10 mouse cellular contexts compared by ENCODE assay signal in genomic region chr11:78972811-78973351, GRCm38 (mm10). TPM values are rescaled to one million over a fixed set of nuclear protein-coding genes. Genes with fewer than 3 reads are reported as not detected.
DNase-seq lines count a peak whose midpoint lies in the region; ATAC-seq lines count a peak whose summit lies in the region.
"Had no signal": no experiment of that assay in that cellular context is flagged by ENCODE, and none has a peak within 500 bp of the region (broad histone marks: within the 10 kb centered on the region; RNA-seq: fewer than 3 reads in every experiment).

No protein-coding gene starts in this region.

- H3K4me3 ChIP-seq in liver, embryonic 15.5 days (replicated peaks) = no peak overlapping the region
- H3K4me3 ChIP-seq in liver, embryonic 12.5 days = no peak overlapping the region
- no peak overlapping the region for H3K4me3 ChIP-seq in intestine, embryonic 15.5 days (replicated peaks)
- H3K4me3 ChIP-seq: liver, embryonic 13.5 days had no signal

- H3K4me2 ChIP-seq in liver, embryonic 15.5 days = peak overlapping the region; percentile 10; the same call in 1 of the 2 replicates
- H3K4me2 ChIP-seq in liver, embryonic 12.5 days = no peak overlapping the region
- no peak overlapping the region for H3K4me2 ChIP-seq in intestine, embryonic 15.5 days (replicated peaks)
- H3K4me2 ChIP-seq: liver, embryonic 13.5 days had no signal

- no peak overlapping the region for H3K27ac ChIP-seq in liver, embryonic 15.5 days (replicated peaks)
- H3K27ac ChIP-seq in liver, embryonic 12.5 days = no peak overlapping the region
- H3K27ac ChIP-seq in intestine, embryonic 15.5 days = peak overlapping the region; percentile 66
- H3K27ac ChIP-seq: liver, embryonic 13.5 days had no signal

- ATAC-seq in liver, embryonic 15.5 days (ENCODE audit: insufficient read depth) = no peak
- ATAC-seq in liver, embryonic 12.5 days = no peak
- peak; percentile 31; the same call in 1 of the 2 replicates for ATAC-seq in common myeloid progenitor, adult 5-6 weeks (replicated peaks; ENCODE audit: low read depth, poor library complexity, severe bottlenecking)
- no peak; the same call in none of the 2 replicates for ATAC-seq in intestine, embryonic 15.5 days

- WGBS in liver, embryonic 15.5 days (ENCODE audit: insufficient replicate concordance) = 49% methylated on average over 8 of the region's 8 CpGs
- 49% methylated on average over 8 of the region's 8 CpGs for WGBS in liver, embryonic 12.5 days (ENCODE audit: insufficient replicate concordance)
- WGBS in intestine, embryonic 15.5 days = 57% methylated on average over 8 of the region's 8 CpGs

- H3K9ac ChIP-seq in liver, embryonic 15.5 days = no peak overlapping the region
- H3K9ac ChIP-seq in liver, embryonic 12.5 days = no peak overlapping the region
- no peak overlapping the region for H3K9ac ChIP-seq in intestine, embryonic 15.5 days
- H3K9ac ChIP-seq: liver, embryonic 13.5 days had no signal

- H3K36me3 ChIP-seq in liver, embryonic 15.5 days (replicated peaks) = peaks cover 73% of the 10 kb centered on the region
- peaks cover 32% of the 10 kb centered on the region for H3K36me3 ChIP-seq in liver, embryonic 12.5 days
- no peaks in the 10 kb centered on the region for H3K36me3 ChIP-seq in intestine, embryonic 15.5 days

- peaks cover 34% of the 10 kb centered on the region for H3K4me1 ChIP-seq in liver, embryonic 15.5 days (replicated peaks)
- peaks cover 29% of the 10 kb centered on the region for H3K4me1 ChIP-seq in liver, embryonic 12.5 days
- peaks cover 9% of the 10 kb centered on the region for H3K4me1 ChIP-seq in intestine, embryonic 15.5 days (replicated peaks)

- H3K9me3 ChIP-seq in liver, embryonic 15.5 days (replicated peaks) = no peaks in the 10 kb centered on the region
- H3K9me3 ChIP-seq in liver, embryonic 12.5 days (replicated peaks) = no peaks in the 10 kb centered on the region
- no peaks in the 10 kb centered on the region for H3K9me3 ChIP-seq in intestine, embryonic 15.5 days
- H3K9me3 ChIP-seq: liver, embryonic 13.5 days had no signal

- H3K27me3 ChIP-seq in liver, embryonic 15.5 days = no peaks in the 10 kb centered on the region
- no peaks in the 10 kb centered on the region for H3K27me3 ChIP-seq in liver, embryonic 12.5 days (replicated peaks)
- H3K27me3 ChIP-seq in intestine, embryonic 15.5 days (replicated peaks) = no peaks in the 10 kb centered on the region
- H3K27me3 ChIP-seq: liver, embryonic 13.5 days had no signal

- peak; percentile 78 for DNase-seq in thymus, postnatal 0 days (ENCODE audit: low spot score)
- DNase-seq in ovary, postnatal 36 days (ENCODE audit: low spot score) = no peak
- DNase-seq in urinary bladder, postnatal 14 days (ENCODE audit: low spot score) = no peak
- DNase-seq in c-Kit-positive CD71-positive TER-119-positive erythroid progenitor cells, embryonic 14.5 days (ENCODE audit: low spot score) = no peak
- DNase-seq: cerebellum, postnatal 14 days; liver, embryonic 13.5 days had no signal

RNA-seq across cellular contexts. Expression of gene Lgals9, which starts 11.9 kb away (rescaled TPM):
- 154 and 177 TPM in 2 replicates for polyA plus RNA-seq in liver, embryonic 15.5 days (2015; fragmentation: Nextera tagmentation; extraction: Ambion mirVana)
- polyA plus RNA-seq in liver, embryonic 12.5 days (2016; fragmentation: Nextera tagmentation; extraction: Ambion mirVana) = 40.8 and 45.7 TPM in 2 replicates
- 146 and 172 TPM in 2 replicates for total RNA-seq in common myeloid progenitor, adult 5-6 weeks (2017)
- 71.1 and 73.1 TPM in 2 replicates for polyA plus RNA-seq in intestine, embryonic 15.5 days (2015; fragmentation: Nextera tagmentation; extraction: Ambion mirVana)
- polyA plus RNA-seq in thymus, postnatal 0 days (2015; fragmentation: Nextera tagmentation; extraction: Ambion mirVana) = 421 and 488 TPM in 2 replicates

RNA-seq across cellular contexts. Expression of gene Nos2, which starts 52.3 kb away (rescaled TPM):
- 0.03 and 0.06 TPM in 2 replicates for polyA plus RNA-seq in liver, embryonic 15.5 days (2015; fragmentation: Nextera tagmentation; extraction: Ambion mirVana)
- 0.07 and 0.13 TPM in 2 replicates for polyA plus RNA-seq in liver, embryonic 12.5 days (2016; fragmentation: Nextera tagmentation; extraction: Ambion mirVana)
- total RNA-seq in common myeloid progenitor, adult 5-6 weeks (2017) = not detected in 2 replicates
- 1.1 TPM in 2 replicates for polyA plus RNA-seq in intestine, embryonic 15.5 days (2015; fragmentation: Nextera tagmentation; extraction: Ambion mirVana)
- 0.92 and 0.96 TPM in 2 replicates for polyA plus RNA-seq in thymus, postnatal 0 days (2015; fragmentation: Nextera tagmentation; extraction: Ambion mirVana)
